In the genomic region with DNA sequence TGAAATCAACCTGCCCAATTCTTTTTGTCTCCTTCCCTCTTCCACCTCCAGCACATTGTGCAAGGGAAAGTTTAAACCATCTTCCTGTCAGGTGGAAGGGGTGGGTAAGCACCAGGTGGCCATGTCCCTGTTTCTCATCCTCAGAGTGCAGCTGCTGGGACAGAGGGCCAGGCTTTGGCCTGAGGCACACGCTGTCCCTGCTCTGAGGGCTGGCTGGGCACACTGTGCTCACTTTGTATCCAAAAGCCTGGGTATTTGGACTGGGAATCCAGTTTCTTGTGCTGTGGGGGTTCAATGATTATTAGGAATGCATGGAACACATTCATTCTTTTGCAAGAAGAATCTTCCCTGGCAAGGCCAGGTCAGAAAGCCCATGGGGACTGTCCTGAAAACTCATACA, we compare ENCODE assay signal across 15 mouse cellular contexts.
DNase-seq lines count a peak whose midpoint lies in the region; TF ChIP-seq lines count a peak whose summit lies in the region.
"Had no signal": no experiment of that assay in that cellular context is flagged by ENCODE, and none has a peak within 500 bp of the region (broad histone marks: within the 10 kb centered on the region; RNA-seq: fewer than 3 reads in every experiment).

No protein-coding gene starts in this region.

- H3K27ac ChIP-seq in layer of hippocampus, adult 2 months = peak overlapping the region; percentile 58
- H3K27ac ChIP-seq: hindbrain, embryonic 13.5 days; limb, embryonic 13.5 days; neural tube, embryonic 13.5 days had no signal

- intact Hi-C loops in gastrocnemius, postnatal 36 days (cut with DNase I) = loop anchor here (5.0 to 10.0 kb wide), 2 partner anchors 152 to 155 kb away; a partner anchor contains a TSS

- TF ChIP-seq CTCF in layer of hippocampus, adult 2 months (conservative IDR thresholded peaks at IDR 0.05) = no peak

- no peak for DNase-seq in layer of hippocampus, adult 2 months (ENCODE audit: low spot score in 2 of 2)
- no peak for DNase-seq in layer of hippocampus, adult 11-12 months (ENCODE audit: low spot score)
- DNase-seq in Muller cell, postnatal 12 days (ENCODE audit: inconsistent ontology term) = peak; percentile 79
- peak; percentile 4 for DNase-seq in ZHBTc4 (ENCODE audit: low read depth, low spot score)
- peak; percentile 20 to 37 for DNase-seq in gastrocnemius, postnatal 36 days
- DNase-seq in lung, postnatal 10 days = no peak
- DNase-seq in thymus, postnatal 36 days = no peak
- DNase-seq: embryo, embryonic 11 days; forebrain, postnatal 0 days; kidney, adult 2 months; lung, postnatal 4 days; thymus, adult 2 months had no signal

- H3K4me3 ChIP-seq in layer of hippocampus, adult 2 months = no peak overlapping the region
- H3K4me3 ChIP-seq: hindbrain, embryonic 13.5 days; limb, embryonic 13.5 days; neural tube, embryonic 13.5 days had no signal

Comparison
In these comparisons a context has a peak if more than half of its experiments do, and no peak if none do; other contexts are left out.
1. DNase-seq: peak in Muller cell, postnatal 12 days (single experiment), ZHBTc4 (single experiment) and gastrocnemius, postnatal 36 days (2 of 2); none in layer of hippocampus, adult 2 months (0 of 2), layer of hippocampus, adult 11-12 months (single experiment), lung, postnatal 10 days (single experiment) and thymus, postnatal 36 days (0 of 2).